Mouse (Mus musculus) spleen, postnatal 4 days (tissue): Measurements from ENCODE around the gene Wdr90.

Experiments
- DNase-seq, 2 experiments: peaks; one replicate each; pipeline ENCODE4 v3.0.0; 2022; ENCODE audit warnings: low spot score in 2 of 2

Gene Wdr90

DNA sequence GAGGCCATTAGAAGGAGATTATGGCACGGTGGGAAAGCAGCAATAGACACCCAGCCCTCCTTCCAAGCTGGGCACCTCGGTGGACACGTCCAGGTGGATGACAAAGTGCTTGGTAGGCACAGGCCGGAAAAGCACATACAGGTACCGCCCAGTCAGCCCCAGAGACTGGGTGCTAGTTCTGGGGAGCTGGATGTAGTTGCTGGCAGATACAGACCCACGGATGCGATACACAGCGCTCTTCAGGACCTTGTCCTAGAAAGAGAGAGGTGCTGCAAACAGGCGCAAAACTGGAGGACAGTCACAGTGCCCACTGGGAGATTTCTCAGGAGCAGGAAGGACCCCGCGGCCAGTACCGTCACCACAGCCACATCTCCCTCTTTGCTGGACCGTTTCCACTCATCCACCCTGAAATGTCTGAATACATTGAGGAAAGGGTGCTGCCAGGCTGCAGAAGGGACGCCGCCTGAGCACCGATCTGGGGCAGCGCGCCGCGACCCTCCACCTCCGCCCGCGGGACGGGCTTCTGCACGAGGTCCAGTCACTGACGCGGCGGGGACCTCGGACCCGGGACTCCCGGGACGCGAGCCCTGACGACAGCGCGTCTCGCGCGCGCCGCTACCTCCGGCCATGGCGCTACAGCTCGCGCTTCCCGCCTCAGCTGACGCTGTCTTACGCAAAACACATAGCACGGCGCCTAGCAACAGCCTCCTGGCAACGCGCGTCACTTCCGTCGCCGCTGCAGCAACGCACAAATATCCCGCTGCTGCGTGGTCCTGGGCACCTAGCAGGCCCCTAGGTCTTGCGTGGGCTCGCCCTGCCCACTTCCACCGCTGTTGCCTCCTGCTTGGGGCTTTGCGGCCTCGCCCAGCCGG, at the start of gene Wdr90:
Gene Wdr90, minus strand, starts transcription at position 670 of the 872 bp plus-strand sequence.
- DNase-seq: peak; percentile 86 to 93

DNA sequence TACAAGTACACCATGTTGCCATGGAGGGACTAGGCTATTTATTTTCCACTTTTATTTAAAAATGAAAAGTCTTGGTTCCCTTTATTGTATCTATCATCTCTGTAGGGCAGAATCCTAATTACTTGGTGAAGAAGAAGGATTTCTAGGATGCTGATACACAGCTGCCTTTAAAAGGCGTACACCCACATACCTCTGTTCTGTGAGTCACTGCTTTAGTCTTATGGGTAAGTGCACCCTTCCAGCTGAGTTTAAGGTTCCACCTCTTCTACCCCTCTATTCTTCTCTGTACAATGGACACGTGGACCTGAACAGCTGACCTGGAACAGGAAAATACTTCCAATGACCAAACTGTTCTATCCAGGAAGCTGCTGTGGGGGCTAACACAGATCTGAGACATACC, 46.3 kb upstream of the Wdr90 start:
- DNase-seq: no peak

DNA sequence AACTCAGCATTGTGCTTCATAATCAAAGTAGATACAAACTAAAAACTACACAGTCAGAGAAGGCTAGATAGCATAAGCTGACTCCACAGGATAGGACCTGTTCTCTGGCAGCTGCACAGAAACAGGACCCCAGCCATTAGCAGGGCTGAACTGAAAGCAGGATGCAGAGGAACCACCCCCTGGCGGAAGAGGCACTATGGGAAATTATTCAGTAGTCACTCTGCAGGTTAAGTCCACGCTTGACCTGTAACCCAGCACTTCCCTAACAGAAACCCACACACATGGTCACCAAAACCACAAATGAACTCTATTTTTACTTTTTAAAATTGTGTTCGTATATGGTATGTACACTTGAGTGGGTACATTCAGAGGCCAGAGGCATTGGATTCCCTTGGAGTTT, 41.8 kb upstream of the Wdr90 start:
- no peak for DNase-seq

DNA sequence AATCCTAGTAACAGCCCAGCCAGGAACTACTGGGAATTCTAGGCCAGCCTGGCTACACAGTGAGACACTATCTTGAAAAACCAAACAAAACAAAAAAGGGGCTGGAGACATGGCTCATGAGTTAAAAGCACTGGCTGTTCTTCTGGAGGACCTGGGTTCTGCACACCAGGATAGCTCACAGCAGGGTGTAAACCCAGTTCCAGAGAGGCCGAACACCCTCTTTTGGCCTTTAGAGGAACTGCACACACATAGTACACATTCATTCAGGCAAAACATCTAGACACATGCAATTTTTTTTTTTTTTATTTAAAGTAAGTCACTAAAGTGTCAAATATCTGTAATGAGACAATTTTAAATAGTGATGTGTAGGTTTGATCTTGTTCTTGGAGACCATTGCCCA, 38.9 kb upstream of the Wdr90 start:
- DNase-seq: no peak

DNA sequence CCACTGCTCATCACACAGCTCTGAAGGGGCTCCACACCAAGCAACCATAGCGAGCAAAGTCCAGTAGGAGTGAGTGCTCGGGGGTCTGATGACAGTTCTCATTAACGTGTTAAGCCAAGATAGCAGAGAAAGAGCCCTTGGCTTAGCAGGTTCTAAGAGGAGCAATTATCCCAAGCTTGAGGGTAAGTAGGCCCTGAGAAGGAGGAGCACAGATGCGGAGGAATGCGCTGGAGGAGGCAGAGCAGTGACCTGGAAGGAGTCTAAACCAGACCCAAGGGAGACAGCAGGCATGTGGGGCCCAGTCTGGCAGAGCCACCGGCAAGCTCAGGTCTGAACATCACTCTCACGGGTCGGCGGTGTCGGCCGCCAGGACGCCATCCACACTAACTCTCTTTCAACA, 34.6 kb upstream of the Wdr90 start:
- DNase-seq: no peak

DNA sequence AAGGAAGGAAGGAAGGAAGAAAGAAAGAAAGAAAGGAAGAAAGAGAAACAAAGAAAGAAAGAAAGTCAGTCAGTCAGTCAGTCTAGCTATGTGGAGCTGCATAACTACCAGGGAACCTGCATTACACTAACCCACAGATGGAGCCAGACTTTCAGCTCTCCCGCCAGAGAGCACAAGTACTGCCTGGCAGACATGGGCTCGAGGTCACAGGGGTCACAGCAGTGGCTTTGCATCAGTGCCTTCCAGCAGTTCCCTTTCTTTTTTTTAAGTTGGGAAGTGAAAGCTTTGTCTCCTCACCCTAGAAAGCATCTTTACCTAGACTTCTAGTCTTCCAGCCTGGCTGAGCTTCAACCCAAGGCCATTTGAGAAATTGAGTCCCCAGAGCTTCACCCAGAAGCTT, 34.1 kb upstream of the Wdr90 start:
- no peak for DNase-seq

DNA sequence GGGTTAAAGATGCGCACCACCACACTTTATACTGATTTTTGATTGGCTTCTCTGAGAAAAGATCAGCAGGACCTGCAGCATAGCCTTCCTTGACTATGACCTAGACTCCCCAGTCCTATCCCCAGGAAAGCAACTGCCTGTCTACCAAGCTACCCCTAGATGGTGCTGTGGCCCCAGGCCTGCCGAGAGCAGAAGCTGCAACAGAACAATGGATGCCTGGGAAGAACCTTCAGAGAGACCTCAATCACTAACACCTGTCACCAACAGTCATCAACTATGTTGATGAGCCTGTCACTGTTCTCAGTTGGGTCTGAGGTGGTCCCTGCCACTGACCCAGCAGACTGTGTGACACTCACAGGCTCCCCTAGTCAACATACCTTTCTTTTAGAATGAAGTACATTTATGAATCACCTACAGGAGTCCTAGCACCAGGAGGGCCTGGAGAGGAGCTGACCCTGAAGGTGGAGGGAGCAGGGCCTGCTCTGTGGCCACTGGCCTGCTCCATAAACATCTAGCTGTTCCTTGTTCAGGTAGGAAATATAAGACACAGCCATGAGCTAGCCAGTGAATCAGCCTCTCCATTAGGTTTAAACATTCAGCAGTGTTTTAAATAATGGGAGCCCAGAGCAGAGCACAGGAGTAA, 32.8 kb upstream of the Wdr90 start:
- peak; percentile 68 to 83 for DNase-seq

DNA sequence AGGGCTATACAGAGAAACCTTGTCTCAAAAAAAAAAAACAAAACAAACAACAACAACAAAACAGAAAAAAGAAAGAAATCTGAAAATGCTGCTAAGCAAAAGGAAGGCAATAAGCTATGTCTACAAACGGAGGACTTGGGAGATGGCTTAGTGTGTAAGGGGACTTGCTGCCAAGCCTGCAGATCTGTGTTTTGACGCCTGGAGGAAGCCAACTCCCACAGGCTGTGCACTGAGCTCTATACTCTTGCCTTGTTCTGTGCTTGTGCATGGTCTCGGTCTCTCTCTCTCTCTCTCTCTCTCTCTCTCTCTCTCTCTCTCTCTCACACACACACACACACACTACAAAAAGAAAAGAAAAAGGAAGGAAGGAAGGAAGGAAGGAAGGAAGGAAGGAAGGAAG, 27.5 kb upstream of the Wdr90 start:
- no peak for DNase-seq

DNA sequence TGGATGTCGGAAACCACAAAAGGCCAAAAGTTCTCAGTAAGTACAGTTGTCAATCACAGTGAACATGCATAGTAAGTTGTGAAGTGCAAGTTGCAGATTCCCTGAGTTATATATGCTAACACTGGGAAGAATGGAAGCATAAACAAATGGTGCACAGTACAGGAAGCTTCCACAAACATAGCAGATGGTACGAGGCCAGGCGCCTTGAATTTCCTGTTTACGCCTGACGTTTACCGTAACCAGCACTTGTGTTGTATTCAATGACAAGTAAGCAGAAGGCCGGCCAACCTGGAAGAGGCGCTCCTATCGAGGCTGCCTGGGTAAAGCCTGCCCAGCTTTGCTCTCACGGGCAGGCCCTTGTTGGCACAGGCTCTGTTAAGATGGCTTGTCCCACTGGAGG, 26.2 kb upstream of the Wdr90 start:
- DNase-seq: no peak

DNA sequence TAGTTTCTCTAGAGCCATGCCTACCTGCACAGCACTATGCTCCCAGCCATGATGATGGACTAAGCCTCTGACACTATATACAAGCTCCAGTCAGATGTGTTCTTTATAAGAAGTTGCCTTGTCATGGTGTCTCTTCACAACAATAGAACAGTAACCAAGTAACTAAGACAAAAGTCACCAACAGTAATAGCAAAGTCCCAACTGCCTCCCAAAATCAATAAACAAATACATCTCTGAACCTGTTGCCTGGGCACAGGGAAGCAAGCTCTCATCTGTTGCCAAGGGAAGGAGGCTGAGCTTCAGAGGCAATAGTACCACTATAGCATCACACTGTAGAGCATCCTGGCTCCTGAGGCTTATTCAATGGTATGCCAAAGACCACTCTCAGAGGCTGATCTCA, 25.5 kb upstream of the Wdr90 start:
- no peak for DNase-seq

DNA sequence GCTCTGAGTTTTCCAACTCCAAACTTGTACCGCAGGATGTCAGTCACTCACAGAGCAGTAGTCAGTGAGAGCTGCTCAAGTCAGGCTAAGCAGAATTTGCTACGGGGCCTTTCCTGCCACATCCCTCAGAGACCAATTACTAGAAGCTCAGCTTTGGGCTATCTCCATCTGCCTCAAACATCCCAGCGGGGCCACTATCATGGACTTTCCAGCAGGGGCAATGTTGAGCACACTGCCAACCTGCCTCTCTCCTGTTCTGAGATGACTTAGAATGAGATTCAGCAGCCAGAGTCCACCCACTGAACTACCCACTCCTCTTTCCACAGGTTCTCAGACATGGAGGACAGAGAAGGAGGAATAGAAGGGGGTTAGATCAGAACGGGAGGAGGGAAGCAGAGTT, 24.3 kb upstream of the Wdr90 start:
- DNase-seq: peak in 1 of 2 experiments; percentile 43

DNA sequence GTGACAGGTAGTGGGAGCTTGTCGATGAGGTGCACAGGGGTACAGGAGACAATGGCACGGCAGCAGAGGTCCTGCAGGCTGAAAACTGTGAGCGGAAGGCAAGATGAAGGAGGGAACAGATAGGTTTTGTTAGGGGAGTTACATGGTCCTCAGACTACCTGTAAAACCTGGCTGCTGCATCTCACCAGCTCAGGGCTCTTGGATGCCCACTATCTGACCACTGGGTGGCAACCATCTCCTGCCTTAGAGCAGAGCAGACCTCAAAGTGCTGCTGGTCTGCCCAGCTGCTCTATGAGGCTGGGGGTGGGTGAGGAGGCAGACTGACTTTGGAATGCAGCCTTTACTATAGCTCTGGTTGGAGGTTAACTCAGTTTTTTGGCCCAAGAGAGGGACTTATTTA, 22.5 kb upstream of the Wdr90 start:
- DNase-seq: no peak

DNA sequence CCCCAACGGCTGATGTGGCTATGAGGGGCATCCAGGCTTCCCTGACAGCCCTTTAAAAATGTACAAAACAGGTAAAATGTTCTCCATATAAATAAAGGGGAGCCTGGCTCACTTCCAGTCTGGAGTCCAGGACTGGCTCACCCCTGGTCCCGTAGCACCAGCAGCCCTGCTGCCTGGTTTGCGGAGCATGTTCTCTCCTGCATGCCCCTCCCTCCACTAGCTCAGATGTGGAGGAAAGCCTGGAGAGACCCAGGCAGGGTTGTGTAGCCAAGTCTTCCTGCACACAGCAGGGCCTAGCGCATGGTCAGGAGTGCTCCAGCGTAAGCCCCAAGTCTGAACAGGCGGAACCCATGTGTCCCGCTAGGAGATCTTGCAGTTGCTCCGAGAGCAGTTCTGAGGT, 22.0 kb upstream of the Wdr90 start:
- DNase-seq: peak in 1 of 2 experiments; percentile 56

DNA sequence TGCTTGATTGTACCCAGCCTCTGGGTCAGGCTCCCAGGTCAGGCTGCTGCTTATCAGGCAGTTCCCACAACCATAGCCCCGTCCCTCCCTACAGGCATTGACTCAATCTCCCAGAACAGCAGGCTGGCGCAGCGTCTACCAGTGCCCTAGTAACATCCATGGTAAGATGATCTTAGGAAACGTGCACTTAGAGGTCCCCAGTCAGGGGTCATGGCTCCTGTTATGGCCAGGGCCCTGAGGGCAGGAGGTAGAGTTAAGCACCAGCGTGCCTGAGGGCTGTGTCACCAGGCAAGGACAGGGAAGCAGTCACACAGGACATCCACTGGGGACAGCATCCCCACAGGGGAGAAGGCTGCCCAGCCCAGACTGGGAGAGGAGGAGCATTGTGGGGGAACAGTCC, 21.0 kb upstream of the Wdr90 start:
- peak in 1 of 2 experiments; percentile 63 for DNase-seq

DNA sequence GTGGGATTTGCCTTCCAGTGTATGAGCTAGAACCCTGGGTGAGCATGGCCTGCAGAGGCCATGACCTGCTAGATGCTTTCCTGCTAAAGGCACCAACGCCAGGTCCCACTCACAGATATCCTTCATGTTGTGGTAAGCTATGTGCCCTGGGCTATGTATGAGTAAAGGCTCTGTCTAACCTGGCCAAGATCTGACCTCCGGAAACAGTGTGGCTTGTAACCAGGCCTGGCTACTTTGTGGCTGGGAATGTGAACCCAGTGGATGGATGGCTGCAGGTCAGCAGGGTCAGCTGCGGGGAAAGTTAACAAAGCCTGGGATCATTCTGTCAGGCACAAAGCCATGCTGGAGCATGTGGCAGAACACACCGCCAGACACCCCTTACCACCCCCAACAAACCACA, 20.4 kb upstream of the Wdr90 start:
- no peak for DNase-seq

DNA sequence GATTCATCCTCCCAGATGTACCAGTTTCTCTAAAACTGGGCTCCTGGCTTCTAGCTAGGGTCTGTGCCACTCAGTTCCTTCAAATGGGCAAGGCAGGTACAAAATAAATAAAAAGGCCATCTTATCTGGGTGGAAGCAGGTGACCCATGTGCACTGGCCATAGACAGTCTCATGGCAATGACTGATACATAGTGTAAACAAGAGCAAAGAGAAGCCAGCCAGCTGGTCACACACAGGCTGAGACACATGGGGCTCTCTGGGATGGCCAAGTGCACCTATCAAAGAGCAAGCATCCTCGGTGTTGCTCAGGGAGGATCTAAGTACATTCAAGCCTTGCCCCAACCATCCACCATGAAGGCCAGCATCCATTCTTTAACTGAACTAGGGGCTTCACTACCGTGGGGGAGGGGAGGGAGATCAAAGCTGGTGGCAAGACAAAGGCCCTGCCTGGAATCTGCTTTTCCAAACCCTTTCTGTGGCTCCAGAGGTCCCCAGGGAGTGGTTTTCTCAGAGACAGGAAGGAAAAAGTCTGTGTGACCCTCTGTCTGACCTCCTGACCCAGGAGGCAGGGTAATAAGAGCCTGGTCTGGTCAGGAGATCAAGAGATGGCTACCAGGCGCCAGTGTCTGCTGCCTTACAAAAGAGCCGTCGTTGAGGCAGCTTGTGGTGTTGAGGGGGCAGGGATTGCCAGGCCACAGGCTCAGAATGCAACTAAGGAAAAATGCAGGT, 19.8 kb upstream of the Wdr90 start:
- DNase-seq: no peak

DNA sequence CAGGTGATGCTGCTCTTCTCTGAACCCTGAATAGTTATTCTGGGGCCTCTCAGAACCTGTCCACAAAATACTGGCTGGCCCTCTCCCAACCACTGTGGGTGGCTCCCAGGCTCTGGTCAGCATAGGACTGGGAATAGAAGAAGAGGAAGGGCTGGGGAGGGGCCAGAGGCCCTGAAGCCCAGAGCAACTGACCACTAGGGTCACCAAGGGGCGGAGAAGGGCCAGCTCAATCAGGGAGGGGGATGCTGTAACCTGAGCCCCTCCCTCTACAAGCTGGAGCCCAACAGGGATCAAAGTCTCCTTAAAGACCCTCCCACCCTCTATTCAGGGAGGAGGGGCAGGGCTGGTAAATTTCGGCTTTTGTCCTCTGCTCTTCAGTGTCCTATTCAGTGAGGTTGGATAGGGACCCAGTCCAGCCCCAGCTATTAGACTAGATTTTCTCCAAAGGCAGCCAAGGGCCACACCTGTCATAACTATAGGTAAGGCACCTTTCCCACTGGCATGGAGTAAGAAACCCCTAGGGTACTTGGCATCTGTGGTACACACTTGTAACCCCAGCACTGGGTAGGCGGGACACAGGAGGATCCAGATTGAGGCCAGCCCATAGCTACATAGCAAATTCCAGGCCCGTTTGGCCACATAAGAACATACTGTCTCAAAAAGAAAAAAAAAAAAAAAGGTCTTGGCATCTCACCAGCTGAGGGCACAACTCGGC, 19.1 kb upstream of the Wdr90 start, which contains the start of gene Wfikkn1:
Gene Wfikkn1, minus strand, starts transcription at position 663 of the 715 bp plus-strand sequence.
- no peak for DNase-seq

DNA sequence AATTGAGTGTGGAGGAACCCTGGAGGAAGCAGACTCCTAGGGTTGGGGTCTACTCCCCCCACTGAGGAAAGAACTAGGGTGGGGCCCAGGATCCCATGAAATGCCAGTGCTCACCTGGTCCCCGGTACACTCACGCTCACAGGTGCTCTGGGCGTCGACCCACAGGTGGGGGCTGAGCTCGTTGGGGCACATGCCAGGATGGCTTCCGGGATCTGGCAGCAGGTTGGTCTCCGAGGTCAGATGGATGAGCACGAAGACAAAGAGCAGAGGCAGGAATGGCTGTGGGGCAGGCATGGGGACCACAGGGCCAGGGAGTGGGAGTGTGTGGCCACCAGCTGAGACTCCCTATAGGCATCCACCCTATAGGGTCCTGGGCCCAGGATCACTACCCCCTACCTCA, 18.4 kb upstream of the Wdr90 start:
- peak in 1 of 2 experiments; percentile 60 for DNase-seq

DNA sequence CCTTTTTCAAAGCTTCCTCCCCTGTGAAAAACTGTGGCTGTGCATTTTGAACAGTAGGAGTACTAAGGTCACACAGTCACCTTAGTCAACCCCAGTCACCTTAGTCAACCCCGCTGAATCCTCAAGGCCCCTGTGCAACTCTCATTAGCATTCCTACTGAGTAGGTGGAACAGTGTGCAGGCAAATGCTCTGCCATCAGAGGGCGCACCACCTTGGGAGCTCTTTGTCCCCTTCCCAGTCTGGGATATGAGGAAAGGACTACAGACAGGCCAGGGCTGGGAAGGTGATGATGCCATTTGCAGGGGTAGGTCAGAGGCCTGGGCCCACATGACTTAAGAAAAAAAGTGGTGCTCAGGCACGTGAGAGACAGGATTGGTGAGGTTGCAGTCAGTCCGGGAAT, 18.0 kb upstream of the Wdr90 start:
- DNase-seq: peak in 1 of 2 experiments; percentile 65

DNA sequence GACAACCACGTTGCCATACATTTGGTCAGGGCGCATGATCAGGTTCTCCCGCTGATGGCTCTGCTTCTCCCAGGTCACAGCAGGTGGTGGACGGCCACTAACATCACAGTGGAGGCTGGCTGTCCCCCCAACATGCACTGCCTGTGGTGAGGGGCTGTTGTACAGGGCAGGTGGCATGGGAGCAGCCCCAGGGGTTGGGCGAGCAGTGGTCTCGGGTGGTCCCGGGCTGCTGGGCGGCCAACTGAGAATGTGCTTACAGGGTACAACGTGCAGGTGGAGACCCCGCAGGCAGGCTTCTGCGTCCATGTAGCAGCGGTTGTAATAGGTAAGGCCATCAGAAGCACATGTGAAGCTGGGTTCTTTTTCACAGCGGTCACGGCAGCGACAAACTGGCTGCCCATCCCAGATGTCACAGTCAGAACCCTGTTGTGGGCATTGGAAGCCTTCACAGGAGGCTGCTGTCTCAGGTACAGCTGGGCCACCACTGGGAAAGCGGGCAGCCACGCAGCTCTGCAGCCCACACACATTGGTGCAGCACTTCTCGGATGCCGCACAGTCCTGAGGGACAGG, 17.4 kb upstream of the Wdr90 start:
- DNase-seq: no peak
